Comparison of ENCODE assay signal across 10 mouse cellular contexts in genomic region chr5:91282969-91283368, GRCm38 (mm10).
DNase-seq lines count a peak whose midpoint lies in the region; ATAC-seq lines count a peak whose summit lies in the region.
"Had no signal": no experiment of that assay in that cellular context is flagged by ENCODE, and none has a peak within 500 bp of the region (broad histone marks: within the 10 kb centered on the region; RNA-seq: fewer than 3 reads in every experiment).

No protein-coding gene starts in this region.

- no peak overlapping the region for H3K4me3 ChIP-seq in embryonic facial prominence, embryonic 14.5 days (ENCODE audit: low read depth, low read length)
- H3K4me3 ChIP-seq in embryonic facial prominence, embryonic 10.5 days: no peak overlapping the region
- H3K4me3 ChIP-seq in midbrain, embryonic 14.5 days (replicated peaks; ENCODE audit: low read depth, low read length): no peak overlapping the region
- no peak overlapping the region for H3K4me3 ChIP-seq in forebrain, embryonic 14.5 days (ENCODE audit: low read depth, low read length)
- H3K4me3 ChIP-seq: kidney, embryonic 15.5 days; limb, embryonic 12.5 days had no signal

- no peaks in the 10 kb centered on the region for H3K4me1 ChIP-seq in embryonic facial prominence, embryonic 14.5 days (ENCODE audit: control insufficient read depth, insufficient read depth, low read length)
- no peaks in the 10 kb centered on the region for H3K4me1 ChIP-seq in embryonic facial prominence, embryonic 10.5 days
- H3K4me1 ChIP-seq in midbrain, embryonic 14.5 days (ENCODE audit: control insufficient read depth, insufficient read depth, low read length): no peaks in the 10 kb centered on the region
- no peaks in the 10 kb centered on the region for H3K4me1 ChIP-seq in forebrain, embryonic 14.5 days (ENCODE audit: control insufficient read depth, insufficient read depth, low read length)
- H3K4me1 ChIP-seq: kidney, embryonic 15.5 days; limb, embryonic 12.5 days had no signal

- H3K27me3 ChIP-seq in embryonic facial prominence, embryonic 14.5 days (replicated peaks; ENCODE audit: control insufficient read depth, insufficient read depth, low read length): no peaks in the 10 kb centered on the region
- H3K27me3 ChIP-seq in embryonic facial prominence, embryonic 10.5 days (replicated peaks; ENCODE audit: low read depth, poor library complexity, severe bottlenecking): no peaks in the 10 kb centered on the region
- no peaks in the 10 kb centered on the region for H3K27me3 ChIP-seq in midbrain, embryonic 14.5 days (ENCODE audit: control insufficient read depth, insufficient read depth, low read length)
- H3K27me3 ChIP-seq in forebrain, embryonic 14.5 days (replicated peaks; ENCODE audit: control insufficient read depth, insufficient read depth, low read length): no peaks in the 10 kb centered on the region
- H3K27me3 ChIP-seq: kidney, embryonic 15.5 days; limb, embryonic 12.5 days had no signal

- no peaks in the 10 kb centered on the region for H3K36me3 ChIP-seq in embryonic facial prominence, embryonic 14.5 days (ENCODE audit: control insufficient read depth, insufficient read depth, low read length)
- no peaks in the 10 kb centered on the region for H3K36me3 ChIP-seq in embryonic facial prominence, embryonic 10.5 days (replicated peaks)
- no peaks in the 10 kb centered on the region for H3K36me3 ChIP-seq in midbrain, embryonic 14.5 days (ENCODE audit: control insufficient read depth, insufficient read depth, low read length)
- H3K36me3 ChIP-seq in forebrain, embryonic 14.5 days (ENCODE audit: control insufficient read depth, insufficient read depth, low read length): no peaks in the 10 kb centered on the region
- H3K36me3 ChIP-seq: kidney, embryonic 15.5 days; limb, embryonic 12.5 days had no signal

- DNase-seq in embryonic facial prominence, embryonic 14.5 days (ENCODE audit: low spot score): peak; percentile 38
- no peak for DNase-seq in embryonic facial prominence, embryonic 10.5 days (ENCODE audit: low spot score)
- peak; percentile 7 to 38 for DNase-seq in CD8-positive naive resting alpha-beta T cell, adult 2 months (ENCODE audit: low read depth in 2 of 2, low spot score in 2 of 2)
- no peak for DNase-seq in midbrain, embryonic 14.5 days
- DNase-seq in gastrocnemius, postnatal 10 days: no peak
- DNase-seq in forebrain, embryonic 14.5 days (ENCODE audit: low spot score): no peak

- no peak overlapping the region for H3K27ac ChIP-seq in embryonic facial prominence, embryonic 14.5 days (replicated peaks; ENCODE audit: low read depth, low read length)
- H3K27ac ChIP-seq in embryonic facial prominence, embryonic 10.5 days (replicated peaks): no peak overlapping the region
- no peak overlapping the region for H3K27ac ChIP-seq in midbrain, embryonic 14.5 days (replicated peaks; ENCODE audit: low read depth, low read length)
- H3K27ac ChIP-seq in forebrain, embryonic 14.5 days (ENCODE audit: low read depth, low read length): no peak overlapping the region
- H3K27ac ChIP-seq: kidney, embryonic 15.5 days; limb, embryonic 12.5 days had no signal

- no peak; the same call in 1 of the 2 replicates for ATAC-seq in embryonic facial prominence, embryonic 14.5 days (ENCODE audit: low read depth)
- peak; percentile 71 for ATAC-seq in inflammation-experienced regulatory T-cells, adult 6 months
- ATAC-seq in megakaryocyte-erythroid progenitor cell, adult 5-6 weeks (replicated peaks; ENCODE audit: low FRiP score, low TSS enrichment, poor library complexity, severe bottlenecking): peak; percentile 88
- ATAC-seq in midbrain, embryonic 14.5 days (ENCODE audit: low FRiP score, low TSS enrichment): no peak
- no peak for ATAC-seq in forebrain, embryonic 14.5 days

- no peaks in the 10 kb centered on the region for H3K9me3 ChIP-seq in embryonic facial prominence, embryonic 14.5 days (ENCODE audit: control insufficient read depth, low read length)
- no peaks in the 10 kb centered on the region for H3K9me3 ChIP-seq in embryonic facial prominence, embryonic 10.5 days
- H3K9me3 ChIP-seq in midbrain, embryonic 14.5 days (ENCODE audit: control insufficient read depth, low read length): no peaks in the 10 kb centered on the region
- H3K9me3 ChIP-seq in forebrain, embryonic 14.5 days (replicated peaks; ENCODE audit: control insufficient read depth, low read length): no peaks in the 10 kb centered on the region
- H3K9me3 ChIP-seq: kidney, embryonic 15.5 days; limb, embryonic 12.5 days had no signal

- H3K4me2 ChIP-seq in embryonic facial prominence, embryonic 14.5 days (ENCODE audit: low read depth, low read length): no peak overlapping the region
- no peak overlapping the region for H3K4me2 ChIP-seq in midbrain, embryonic 14.5 days (ENCODE audit: low read length)
- H3K4me2 ChIP-seq in forebrain, embryonic 14.5 days (ENCODE audit: low read length): no peak overlapping the region
- H3K4me2 ChIP-seq: kidney, embryonic 15.5 days; limb, embryonic 12.5 days had no signal

- 67% methylated on average over 7 of the region's 7 CpGs for WGBS in embryonic facial prominence, embryonic 14.5 days
- 85% methylated on average over 7 of the region's 7 CpGs for WGBS in embryonic facial prominence, embryonic 10.5 days
- 88% methylated on average over 7 of the region's 7 CpGs for WGBS in midbrain, embryonic 14.5 days
- WGBS in forebrain, embryonic 14.5 days: 83% methylated on average over 7 of the region's 7 CpGs

- H3K9ac ChIP-seq in embryonic facial prominence, embryonic 14.5 days (ENCODE audit: low read depth, low read length): no peak overlapping the region
- no peak overlapping the region for H3K9ac ChIP-seq in midbrain, embryonic 14.5 days (replicated peaks; ENCODE audit: low read length)
- no peak overlapping the region for H3K9ac ChIP-seq in forebrain, embryonic 14.5 days (ENCODE audit: low read length)
- H3K9ac ChIP-seq: kidney, embryonic 15.5 days; limb, embryonic 12.5 days had no signal

Comparison
In these comparisons a context has a peak if more than half of its experiments do, and no peak if none do; other contexts are left out.
1. DNase-seq: peak in embryonic facial prominence, embryonic 14.5 days (single experiment) and CD8-positive naive resting alpha-beta T cell, adult 2 months (2 of 2); none in embryonic facial prominence, embryonic 10.5 days (single experiment), midbrain, embryonic 14.5 days (single experiment), gastrocnemius, postnatal 10 days (single experiment) and forebrain, embryonic 14.5 days (single experiment).
2. ATAC-seq: peak in inflammation-experienced regulatory T-cells, adult 6 months (single experiment) and megakaryocyte-erythroid progenitor cell, adult 5-6 weeks (single experiment); none in embryonic facial prominence, embryonic 14.5 days (single experiment), midbrain, embryonic 14.5 days (single experiment) and forebrain, embryonic 14.5 days (single experiment).